Mouse (Mus musculus): ENCODE data around the gene Pik3ap1. TPM values are rescaled to one million over a fixed set of nuclear protein-coding genes. Genes with fewer than 3 reads are reported as not detected.
A peak's percentile ranks its signal among the peaks of the same experiment; 100 is the strongest.

Gene Pik3ap1
- polyA plus RNA-seq, 1 experiment from 2014 or later: 1.7 TPM

DNA sequence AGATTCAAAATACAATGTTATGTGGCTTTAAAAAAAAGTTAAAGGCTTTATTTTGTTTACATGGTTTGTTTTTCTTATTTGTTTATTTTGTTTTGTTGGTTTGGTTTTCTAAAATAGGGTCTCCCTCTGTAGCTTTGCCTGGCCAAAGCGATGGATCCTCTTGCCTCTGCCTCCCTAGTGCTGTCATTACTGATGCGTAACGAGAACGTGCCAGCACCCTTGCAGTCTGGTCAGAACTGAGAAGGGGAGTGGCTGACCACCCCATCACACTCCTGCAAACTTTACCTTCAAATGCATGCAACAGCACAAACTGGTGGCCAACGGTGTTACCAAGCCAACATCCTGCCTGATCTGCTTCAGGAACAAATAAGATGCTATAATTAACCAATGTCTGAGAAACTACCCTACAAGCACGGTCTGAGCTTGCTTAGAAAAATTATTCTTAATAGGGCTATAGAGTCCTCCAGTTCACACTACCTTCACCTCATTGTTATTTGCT is 42.3 kb downstream of the Pik3ap1 start:
- WGBS: 75% methylated on average over 6 of the region's 6 CpGs
- Histone ChIP-seq H3K4me3 (ENCODE audit: low read length) (no peak overlapping the region), H3K27me3 (ENCODE audit: control insufficient read depth, insufficient read depth, low read length) (no peaks in the 10 kb centered on the region), H3K27ac (ENCODE audit: low read length) (no peak overlapping the region), H3K9me3 (replicated peaks; ENCODE audit: control insufficient read depth, low read length) (no peaks in the 10 kb centered on the region), H3K36me3 (ENCODE audit: control insufficient read depth, insufficient read depth) (no peaks in the 10 kb centered on the region), H3K4me2 (ENCODE audit: low read depth, low read length) (no peak overlapping the region), H3K4me1 (ENCODE audit: control insufficient read depth, insufficient read depth, low read length) (peaks cover 10% of the 10 kb centered on the region), H3K9ac (ENCODE audit: low read length) (no peak overlapping the region)
- ATAC-seq (replicated peaks; ENCODE audit: extremely low read depth, insufficient read depth, low FRiP score): no peak

DNA sequence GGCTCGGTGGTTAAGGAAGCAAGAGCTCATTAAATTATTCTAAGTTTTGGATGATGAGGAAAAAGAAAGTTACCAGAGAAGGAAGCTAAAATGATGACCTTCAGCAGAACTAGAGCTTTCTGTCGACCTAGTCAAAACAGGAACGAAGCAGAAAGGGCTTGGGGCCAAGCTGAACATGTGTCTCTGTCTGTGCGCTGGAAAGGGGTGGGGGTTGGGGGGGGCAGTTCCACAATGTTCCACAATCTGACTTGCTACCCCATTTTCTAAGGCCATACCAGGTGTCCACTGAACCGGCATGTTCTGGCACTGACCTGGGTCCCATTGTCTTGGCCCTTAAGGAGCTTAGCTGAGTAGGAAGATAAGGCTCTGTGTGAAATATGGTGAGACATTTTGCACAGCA is 43.2 kb downstream of the Pik3ap1 start:
- Histone ChIP-seq H3K4me2 (ENCODE audit: low read depth, low read length) (no peak overlapping the region), H3K4me3 (ENCODE audit: low read length) (no peak overlapping the region), H3K9ac (ENCODE audit: low read length) (no peak overlapping the region), H3K4me1 (ENCODE audit: control insufficient read depth, insufficient read depth, low read length) (peaks cover 10% of the 10 kb centered on the region), H3K27ac (ENCODE audit: low read length) (no peak overlapping the region), H3K27me3 (ENCODE audit: control insufficient read depth, insufficient read depth, low read length) (no peaks in the 10 kb centered on the region), H3K9me3 (replicated peaks; ENCODE audit: control insufficient read depth, low read length) (no peaks in the 10 kb centered on the region), H3K36me3 (ENCODE audit: control insufficient read depth, insufficient read depth) (no peaks in the 10 kb centered on the region)
- 69% methylated on average over 5 of the region's 5 CpGs for WGBS
- ATAC-seq (replicated peaks; ENCODE audit: extremely low read depth, insufficient read depth, low FRiP score): no peak

DNA sequence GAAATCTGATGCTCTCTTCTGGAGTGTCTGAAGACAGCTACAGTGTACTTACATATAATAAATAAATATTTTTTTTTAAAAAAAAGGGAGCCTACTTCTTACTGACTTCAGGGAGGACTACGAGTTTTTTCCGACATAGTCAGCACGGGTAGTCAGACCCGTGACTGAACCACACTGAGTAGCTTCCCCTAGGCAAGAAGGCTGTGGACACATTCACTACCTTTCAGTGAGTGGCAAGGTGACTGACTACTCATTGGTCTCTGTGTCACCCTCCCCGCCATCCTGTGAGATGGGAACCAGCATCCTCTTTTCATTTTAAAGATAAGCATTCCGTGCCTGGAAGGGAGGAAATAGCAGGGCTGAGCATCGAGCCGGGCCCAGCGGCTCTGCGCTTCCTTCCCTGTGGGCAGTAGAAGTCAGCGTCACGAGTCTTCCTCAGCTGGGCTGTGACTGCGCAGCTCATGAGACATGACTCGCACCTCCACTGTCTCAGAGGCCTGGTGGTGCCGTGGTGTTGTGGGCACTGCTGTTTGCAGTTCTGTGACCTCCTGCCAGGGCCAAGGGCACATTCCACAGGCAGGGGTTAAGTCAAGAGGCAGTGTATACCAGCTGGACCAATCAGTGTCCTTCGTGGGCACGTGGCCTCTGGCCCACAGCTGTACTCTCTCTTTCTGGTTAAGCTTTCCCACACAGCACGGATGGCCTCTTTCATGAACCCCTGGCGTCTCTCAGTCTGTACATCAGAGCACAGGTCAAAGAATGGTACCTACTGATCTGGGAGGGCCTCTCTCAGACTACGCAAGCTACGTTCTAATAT is 45.7 kb downstream of the Pik3ap1 start:
- WGBS: 39% methylated on average over 21 of the region's 21 CpGs
- Histone ChIP-seq H3K9me3 (replicated peaks; ENCODE audit: control insufficient read depth, low read length) (no peaks in the 10 kb centered on the region), H3K9ac (ENCODE audit: low read length) (no peak overlapping the region; the same call in 1 of the 2 replicates), H3K4me3 (ENCODE audit: low read length) (no peak overlapping the region), H3K4me1 (ENCODE audit: control insufficient read depth, insufficient read depth, low read length) (peaks cover 4% of the 10 kb centered on the region), H3K27me3 (ENCODE audit: control insufficient read depth, insufficient read depth, low read length) (no peaks in the 10 kb centered on the region), H3K4me2 (ENCODE audit: low read depth, low read length) (peak overlapping the region; percentile 18), H3K36me3 (ENCODE audit: control insufficient read depth, insufficient read depth) (no peaks in the 10 kb centered on the region), H3K27ac (ENCODE audit: low read length) (peak overlapping the region; percentile 3; the same call in 1 of the 2 replicates)
- ATAC-seq (replicated peaks; ENCODE audit: extremely low read depth, insufficient read depth, low FRiP score): peak; percentile 58

DNA sequence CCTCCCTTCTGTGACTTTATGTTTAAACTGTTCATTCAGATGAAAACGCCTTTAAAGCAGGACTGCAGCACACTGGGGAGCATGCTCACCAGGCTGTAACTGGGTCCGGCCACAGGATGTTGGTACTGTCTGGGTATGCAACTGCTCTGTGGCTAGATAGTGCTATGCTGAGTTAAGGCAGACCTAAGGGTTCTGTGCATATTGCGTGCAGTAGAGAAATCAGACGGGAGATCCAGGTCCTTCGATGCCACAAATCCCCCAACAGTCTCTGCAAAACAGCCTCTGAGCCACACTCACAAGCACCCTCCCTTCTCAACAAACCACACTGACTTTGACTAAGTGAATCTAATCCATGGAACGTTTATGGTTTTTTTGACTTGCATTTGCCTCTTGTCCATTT is 46.5 kb downstream of the Pik3ap1 start:
- no peak for ATAC-seq (replicated peaks; ENCODE audit: extremely low read depth, insufficient read depth, low FRiP score)
- Histone ChIP-seq H3K27ac (ENCODE audit: low read length) (no peak overlapping the region), H3K4me1 (ENCODE audit: control insufficient read depth, insufficient read depth, low read length) (peaks cover 4% of the 10 kb centered on the region), H3K9me3 (replicated peaks; ENCODE audit: control insufficient read depth, low read length) (no peaks in the 10 kb centered on the region), H3K4me2 (ENCODE audit: low read depth, low read length) (no peak overlapping the region), H3K4me3 (ENCODE audit: low read length) (no peak overlapping the region), H3K36me3 (ENCODE audit: control insufficient read depth, insufficient read depth) (no peaks in the 10 kb centered on the region), H3K27me3 (ENCODE audit: control insufficient read depth, insufficient read depth, low read length) (no peaks in the 10 kb centered on the region), H3K9ac (ENCODE audit: low read length) (no peak overlapping the region)
- 84% methylated on average over 6 of the region's 6 CpGs for WGBS

DNA sequence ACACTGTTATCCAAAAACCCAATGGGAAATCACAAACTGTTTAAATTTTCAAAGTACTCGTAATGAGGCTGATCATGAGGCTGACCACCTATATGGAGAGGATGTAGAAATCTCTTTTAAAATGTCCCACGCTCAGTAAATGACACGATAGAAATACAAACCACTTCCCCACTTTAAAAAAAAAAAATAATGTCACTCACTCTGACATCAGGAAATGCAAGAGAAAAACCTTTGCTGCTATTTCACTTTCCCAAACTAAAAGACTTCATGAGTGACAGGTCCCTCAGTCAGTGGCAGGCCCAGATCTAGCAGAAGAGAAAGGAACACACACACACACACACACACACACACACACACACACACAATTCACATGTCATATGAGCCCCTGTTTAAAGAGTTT is 49.2 kb downstream of the Pik3ap1 start:
- 80% methylated on average over 3 of the region's 3 CpGs for WGBS
- H3K4me1 ChIP-seq (ENCODE audit: control insufficient read depth, insufficient read depth, low read length): peaks cover 4% of the 10 kb centered on the region
- no peak overlapping the region for H3K9ac ChIP-seq (ENCODE audit: low read length)
- no peak overlapping the region for H3K4me2 ChIP-seq (ENCODE audit: low read depth, low read length)
- H3K4me3 ChIP-seq (ENCODE audit: low read length): no peak overlapping the region
- H3K36me3 ChIP-seq (ENCODE audit: control insufficient read depth, insufficient read depth): no peaks in the 10 kb centered on the region
- no peaks in the 10 kb centered on the region for H3K9me3 ChIP-seq (replicated peaks; ENCODE audit: control insufficient read depth, low read length)
- no peak overlapping the region for H3K27ac ChIP-seq (ENCODE audit: low read length)
- no peaks in the 10 kb centered on the region for H3K27me3 ChIP-seq (ENCODE audit: control insufficient read depth, insufficient read depth, low read length)
- no peak for ATAC-seq (replicated peaks; ENCODE audit: extremely low read depth, insufficient read depth, low FRiP score)

DNA sequence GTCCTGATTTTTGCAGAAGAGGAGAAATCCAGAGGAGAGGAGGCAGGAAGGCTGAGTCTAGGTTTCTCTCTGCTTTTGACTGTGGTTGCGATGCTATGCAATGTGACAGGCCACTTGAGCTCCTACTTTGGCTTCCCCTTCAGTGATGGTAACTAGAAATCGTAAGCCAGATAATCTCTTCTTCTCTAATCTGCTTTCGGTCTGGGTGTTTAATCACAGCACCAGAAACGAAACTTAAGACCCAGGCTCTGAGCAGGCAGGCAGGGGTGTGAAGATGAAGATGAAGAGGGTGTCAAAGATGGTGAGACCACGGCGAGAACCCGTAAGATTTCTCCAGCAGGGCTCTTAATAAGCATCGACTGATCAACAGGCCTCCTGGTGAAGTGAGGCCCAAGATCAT is 51.9 kb downstream of the Pik3ap1 start:
- no peak for ATAC-seq (replicated peaks; ENCODE audit: extremely low read depth, insufficient read depth, low FRiP score)

DNA sequence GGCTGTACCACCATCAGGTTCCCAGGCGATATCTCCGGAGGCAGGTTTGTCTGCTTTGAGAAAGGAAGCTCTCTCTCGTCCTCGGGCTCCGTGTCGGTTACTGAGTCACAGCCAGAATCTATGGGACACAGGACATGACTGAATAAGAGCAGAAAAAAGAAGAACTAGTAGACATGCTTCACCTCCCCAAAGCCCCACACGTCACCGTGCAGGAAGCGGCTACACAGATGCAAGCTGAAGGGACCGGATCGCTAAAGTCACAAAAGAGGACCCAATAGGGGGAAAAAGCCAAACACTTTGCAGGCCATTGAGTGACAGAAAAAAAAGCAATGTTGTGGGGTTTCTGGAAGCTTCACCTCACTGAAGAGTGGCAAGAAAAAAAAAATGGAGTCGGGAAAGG is 52.7 kb downstream of the Pik3ap1 start:
- ATAC-seq (replicated peaks; ENCODE audit: extremely low read depth, insufficient read depth, low FRiP score): no peak
- Histone ChIP-seq H3K9ac (ENCODE audit: low read length) (no peak overlapping the region), H3K9me3 (replicated peaks; ENCODE audit: control insufficient read depth, low read length) (no peaks in the 10 kb centered on the region), H3K27me3 (ENCODE audit: control insufficient read depth, insufficient read depth, low read length) (no peaks in the 10 kb centered on the region), H3K36me3 (ENCODE audit: control insufficient read depth, insufficient read depth) (no peaks in the 10 kb centered on the region), H3K27ac (ENCODE audit: low read length) (no peak overlapping the region), H3K4me2 (ENCODE audit: low read depth, low read length) (no peak overlapping the region), H3K4me3 (ENCODE audit: low read length) (no peak overlapping the region), H3K4me1 (ENCODE audit: control insufficient read depth, insufficient read depth, low read length) (no peaks in the 10 kb centered on the region)
- 74% methylated on average over 12 of the region's 12 CpGs for WGBS

More for the DNA sequence above, 51.9 kb downstream of the Pik3ap1 start:
- Histone ChIP-seq H3K4me1 (ENCODE audit: control insufficient read depth, insufficient read depth, low read length) (no peaks in the 10 kb centered on the region), H3K9ac (ENCODE audit: low read length) (no peak overlapping the region), H3K4me3 (ENCODE audit: low read length) (no peak overlapping the region), H3K9me3 (replicated peaks; ENCODE audit: control insufficient read depth, low read length) (no peaks in the 10 kb centered on the region), H3K36me3 (ENCODE audit: control insufficient read depth, insufficient read depth) (no peaks in the 10 kb centered on the region), H3K27ac (ENCODE audit: low read length) (no peak overlapping the region), H3K27me3 (ENCODE audit: control insufficient read depth, insufficient read depth, low read length) (no peaks in the 10 kb centered on the region), H3K4me2 (ENCODE audit: low read depth, low read length) (no peak overlapping the region)
- WGBS: 64% methylated on average over 8 of the region's 8 CpGs

DNA sequence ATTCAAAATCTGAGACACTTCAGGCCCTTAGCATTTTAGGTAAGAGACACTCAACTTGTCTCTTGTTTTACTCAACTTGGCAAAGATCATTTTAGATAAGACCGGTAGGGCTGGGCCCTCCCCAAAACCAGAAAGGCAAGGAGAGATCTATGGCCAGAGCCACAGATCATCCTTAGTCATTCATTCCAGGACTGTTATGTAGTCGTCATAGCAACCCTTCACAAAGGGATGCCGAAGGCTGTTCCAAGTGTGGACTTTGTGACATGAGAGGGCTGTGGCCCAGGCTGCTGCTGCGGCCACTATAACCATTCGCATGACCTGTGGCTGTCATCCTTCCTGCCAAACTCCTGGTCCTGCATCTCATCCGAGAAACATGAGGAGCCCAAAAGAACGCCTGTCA is 54.5 kb downstream of the Pik3ap1 start:
- H3K9ac ChIP-seq (ENCODE audit: low read length): no peak overlapping the region
- H3K9me3 ChIP-seq (replicated peaks; ENCODE audit: control insufficient read depth, low read length): no peaks in the 10 kb centered on the region
- no peak overlapping the region for H3K4me3 ChIP-seq (ENCODE audit: low read length)
- no peak overlapping the region for H3K27ac ChIP-seq (ENCODE audit: low read length)
- ATAC-seq (replicated peaks; ENCODE audit: extremely low read depth, insufficient read depth, low FRiP score): no peak
- no peaks in the 10 kb centered on the region for H3K36me3 ChIP-seq (ENCODE audit: control insufficient read depth, insufficient read depth)
- no peaks in the 10 kb centered on the region for H3K4me1 ChIP-seq (ENCODE audit: control insufficient read depth, insufficient read depth, low read length)
- WGBS: 74% methylated on average over 7 of the region's 7 CpGs
- no peaks in the 10 kb centered on the region for H3K27me3 ChIP-seq (ENCODE audit: control insufficient read depth, insufficient read depth, low read length)
- no peak overlapping the region for H3K4me2 ChIP-seq (ENCODE audit: low read depth, low read length)

DNA sequence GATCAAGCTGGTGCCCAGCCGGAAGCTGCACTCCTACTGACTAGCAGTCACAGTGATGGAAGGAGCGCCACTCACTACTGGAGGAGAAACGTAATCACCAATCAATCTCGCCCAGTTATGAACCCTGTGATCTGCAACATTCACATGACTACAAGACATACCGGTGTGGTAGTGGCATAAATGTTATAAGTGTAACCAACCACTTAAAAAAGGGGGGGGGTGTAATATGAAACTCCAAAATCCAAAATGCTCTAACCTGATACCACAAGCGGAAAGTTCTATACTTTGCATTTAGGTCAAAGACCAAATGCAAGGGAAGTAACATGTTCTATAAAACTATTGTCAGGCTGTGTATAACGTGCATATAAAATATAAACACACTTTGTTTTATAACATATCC is 54.9 kb downstream of the Pik3ap1 start:
- Histone ChIP-seq H3K4me3 (ENCODE audit: low read length) (no peak overlapping the region), H3K4me1 (ENCODE audit: control insufficient read depth, insufficient read depth, low read length) (no peaks in the 10 kb centered on the region), H3K9ac (ENCODE audit: low read length) (no peak overlapping the region), H3K27me3 (ENCODE audit: control insufficient read depth, insufficient read depth, low read length) (no peaks in the 10 kb centered on the region), H3K9me3 (replicated peaks; ENCODE audit: control insufficient read depth, low read length) (no peaks in the 10 kb centered on the region), H3K27ac (ENCODE audit: low read length) (no peak overlapping the region), H3K36me3 (ENCODE audit: control insufficient read depth, insufficient read depth) (no peaks in the 10 kb centered on the region), H3K4me2 (ENCODE audit: low read depth, low read length) (no peak overlapping the region)
- WGBS: 92% methylated on average over 7 of the region's 7 CpGs
- no peak for ATAC-seq (replicated peaks; ENCODE audit: extremely low read depth, insufficient read depth, low FRiP score)

All from heart, embryonic 16.5 days (tissue).